Mouse (Mus musculus): ENCODE measurements at regions not wholly inside any gene's neighbourhood (a gene's known extent, or its start where the extent isn't known, plus 50 kb on each side); places are given as distances from the start of the nearest gene placed in this dataset.

DNA sequence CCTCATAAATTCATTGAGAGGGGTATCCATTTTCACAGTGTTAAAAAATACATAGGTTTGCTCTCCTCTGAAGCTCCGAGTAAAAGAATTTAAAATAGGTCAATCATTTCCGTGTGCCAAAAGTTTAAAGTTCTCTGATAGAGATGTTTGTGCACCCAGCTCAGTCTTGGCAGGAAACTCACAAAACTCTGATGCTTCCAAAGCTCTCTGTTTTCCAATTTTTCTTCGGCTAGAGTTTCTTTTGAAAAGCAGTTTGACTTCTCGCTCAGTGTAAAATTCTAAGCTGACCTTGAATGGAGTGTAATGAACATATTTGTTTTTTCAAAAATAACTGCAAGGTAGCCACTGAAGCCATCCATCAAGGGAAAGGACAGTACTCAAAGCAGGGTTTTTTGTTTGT is 215.9 kb upstream of the Pgrmc2 start:
- WGBS (ENCODE audit: insufficient replicate concordance): 62% methylated on average over 4 of the region's 4 CpGs
- ATAC-seq (ENCODE audit: insufficient read depth): no peak

DNA sequence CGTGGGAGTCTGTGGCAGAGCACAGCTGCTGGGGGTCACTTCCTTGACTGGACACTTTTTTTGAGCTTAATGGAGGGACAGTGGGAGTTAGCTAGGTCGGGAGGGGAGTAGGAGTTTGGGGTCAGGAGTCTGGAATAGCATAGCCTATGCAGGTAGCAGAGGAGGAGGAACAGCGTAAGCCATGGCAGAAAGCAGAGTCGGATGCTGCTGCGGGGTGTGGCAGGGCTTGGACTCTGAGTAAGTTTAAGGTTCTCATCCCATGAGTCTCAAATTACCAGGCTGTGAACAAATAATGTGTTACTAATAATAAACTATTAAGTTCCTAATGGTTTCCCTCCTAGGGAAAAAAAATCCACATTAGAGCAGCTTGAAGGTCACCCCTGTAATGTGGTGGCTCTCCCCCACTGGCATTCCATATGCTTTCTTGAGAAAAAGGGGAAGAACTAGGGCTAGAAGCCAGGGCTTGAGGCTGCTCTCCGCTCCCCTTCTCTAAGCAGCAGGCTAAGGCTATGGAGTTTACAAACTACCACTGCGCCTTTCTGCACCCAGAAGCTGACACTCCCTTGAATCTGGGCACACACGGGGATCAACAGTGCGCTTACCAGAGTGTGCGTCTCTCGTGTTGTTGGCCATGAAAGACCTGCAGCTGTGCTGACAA is 213.4 kb upstream of the Pgrmc2 start:
- H3K9me3 ChIP-seq (ENCODE audit: control insufficient read depth, low read length): no peaks in the 10 kb centered on the region
- H3K36me3 ChIP-seq (replicated peaks; ENCODE audit: control insufficient read depth, insufficient read depth, low read depth): no peaks in the 10 kb centered on the region
- TF ChIP-seq EP300 (IDR thresholded peaks at IDR 0.05; ENCODE audit: low read depth): no peak
- no peak for TF ChIP-seq CTCF (IDR thresholded peaks at IDR 0.05; ENCODE audit: low read depth)
- ATAC-seq (ENCODE audit: insufficient read depth) (no peak), DNase-seq (ENCODE audit: low read depth in 3 of 3, low spot score in 3 of 3) (no peak)
- 0 out of 4 replicates have a peak, but pooled peaks cover 0 to 2% of the 10 kb centered on the region in 2 experiments for H3K4me1 ChIP-seq (replicated peaks; ENCODE audit: control insufficient read depth in 2 of 2, insufficient read depth in 2 of 2, low read length in 1 of 2)
- H3K27me3 ChIP-seq (ENCODE audit: control insufficient read depth, insufficient read depth, low read length): no peaks in the 10 kb centered on the region
- no peak overlapping the region for H3K4me2 ChIP-seq (ENCODE audit: low read depth)
- no peak overlapping the region for H3K9ac ChIP-seq (replicated peaks)
- no peak overlapping the region for H3K4me3 ChIP-seq (ENCODE audit: insufficient read depth in 1 of 2, low read depth in 2 of 2, low read length in 2 of 2)
- H3K27ac ChIP-seq: no peak overlapping the region
- 71% methylated on average over 11 of the region's 11 CpGs for WGBS (ENCODE audit: insufficient replicate concordance)

More for the DNA sequence above, 215.9 kb upstream of the Pgrmc2 start:
- no peak overlapping the region for H3K9ac ChIP-seq (replicated peaks)
- H3K4me1 ChIP-seq (replicated peaks; ENCODE audit: control insufficient read depth in 2 of 2, insufficient read depth in 2 of 2, low read length in 1 of 2): 0 out of 4 replicates have a peak, but pooled peaks cover 0 to 2% of the 10 kb centered on the region in 2 experiments
- H3K36me3 ChIP-seq (replicated peaks; ENCODE audit: control insufficient read depth, insufficient read depth, low read depth): no peaks in the 10 kb centered on the region
- H3K9me3 ChIP-seq (ENCODE audit: control insufficient read depth, low read length): no peaks in the 10 kb centered on the region
- DNase-seq (ENCODE audit: low read depth in 3 of 3, low spot score in 3 of 3): no peak
- no peak overlapping the region for H3K27ac ChIP-seq
- H3K4me2 ChIP-seq (ENCODE audit: low read depth): no peak overlapping the region
- no peak overlapping the region for H3K4me3 ChIP-seq (ENCODE audit: insufficient read depth in 1 of 2, low read depth in 2 of 2, low read length in 2 of 2)
- no peak for TF ChIP-seq CTCF (IDR thresholded peaks at IDR 0.05; ENCODE audit: low read depth)
- TF ChIP-seq EP300 (IDR thresholded peaks at IDR 0.05; ENCODE audit: low read depth): no peak
- H3K27me3 ChIP-seq (ENCODE audit: control insufficient read depth, insufficient read depth, low read length): no peaks in the 10 kb centered on the region

DNA sequence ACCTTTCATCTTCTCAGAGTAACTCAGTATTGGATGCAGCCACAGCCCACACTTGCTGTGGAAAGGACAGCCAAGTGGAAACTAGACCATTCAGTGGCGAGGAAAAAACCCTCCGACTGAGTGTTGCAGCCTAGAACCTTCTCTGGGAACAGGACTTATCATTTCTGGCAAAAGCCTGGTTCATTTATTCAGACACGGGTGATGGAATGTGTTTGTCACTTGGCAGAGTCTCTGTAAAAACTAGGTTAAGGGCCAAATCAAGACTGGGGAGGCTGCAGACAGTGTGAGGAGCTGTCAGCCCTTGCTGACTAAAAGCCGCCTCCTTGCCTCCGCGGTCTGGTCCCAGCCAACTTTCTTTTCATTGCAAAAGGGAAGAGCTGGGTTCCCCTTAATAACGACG is 212.3 kb upstream of the Pgrmc2 start:
- WGBS (ENCODE audit: insufficient replicate concordance): 70% methylated on average over 8 of the region's 8 CpGs
- no peak overlapping the region for H3K4me2 ChIP-seq (ENCODE audit: low read depth)
- no peak for DNase-seq (ENCODE audit: low read depth in 3 of 3, low spot score in 3 of 3)
- no peaks in the 10 kb centered on the region for H3K36me3 ChIP-seq (replicated peaks; ENCODE audit: control insufficient read depth, insufficient read depth, low read depth)
- TF ChIP-seq CTCF (IDR thresholded peaks at IDR 0.05; ENCODE audit: low read depth): no peak
- TF ChIP-seq EP300 (IDR thresholded peaks at IDR 0.05; ENCODE audit: low read depth): no peak
- 0 out of 4 replicates have a peak, but pooled peaks cover 0 to 2% of the 10 kb centered on the region in 2 experiments for H3K4me1 ChIP-seq (replicated peaks; ENCODE audit: control insufficient read depth in 2 of 2, insufficient read depth in 2 of 2, low read length in 1 of 2)
- H3K9ac ChIP-seq (replicated peaks): no peak overlapping the region
- no peak for ATAC-seq (ENCODE audit: insufficient read depth)
- no peak overlapping the region for H3K4me3 ChIP-seq (ENCODE audit: insufficient read depth in 1 of 2, low read depth in 2 of 2, low read length in 2 of 2)
- H3K9me3 ChIP-seq (ENCODE audit: control insufficient read depth, low read length): no peaks in the 10 kb centered on the region
- H3K27me3 ChIP-seq (ENCODE audit: control insufficient read depth, insufficient read depth, low read length): no peaks in the 10 kb centered on the region
- no peak overlapping the region for H3K27ac ChIP-seq

DNA sequence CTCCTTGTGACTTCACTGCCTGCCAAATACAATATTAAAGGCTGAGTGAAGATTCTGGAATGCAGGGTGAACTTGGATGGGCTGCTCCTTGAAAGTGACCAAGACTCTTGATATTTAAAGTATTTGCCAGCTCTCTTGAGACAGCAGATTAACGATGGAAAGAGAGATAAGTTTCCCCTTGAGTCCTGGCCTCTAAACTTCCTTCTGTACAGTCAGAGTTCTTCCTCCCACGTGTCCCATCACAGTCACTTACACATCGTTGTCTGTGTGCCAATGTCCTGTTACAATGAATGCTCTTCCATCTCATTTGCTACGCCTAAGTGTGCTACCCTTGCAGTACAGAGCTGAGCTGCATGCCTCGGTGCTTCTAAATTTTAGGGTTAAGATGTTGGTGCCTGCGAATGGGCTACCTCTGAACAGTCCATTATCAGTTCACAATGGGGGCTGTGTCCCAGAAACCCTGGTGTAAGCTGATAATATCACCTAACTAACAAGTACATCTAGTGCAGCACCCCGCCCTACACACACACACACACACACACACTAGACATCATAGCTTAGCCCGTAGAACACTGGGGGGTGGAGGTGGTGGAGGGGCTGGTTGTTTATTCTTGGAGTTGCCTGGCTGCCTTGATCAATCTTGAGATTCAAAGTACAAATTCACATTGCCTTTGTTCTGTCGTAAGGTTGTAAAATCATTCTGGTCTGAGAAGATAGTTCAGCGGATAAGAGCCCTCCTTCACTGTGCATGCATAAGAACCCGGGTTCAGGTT is 207.9 kb upstream of the Pgrmc2 start:
- Histone ChIP-seq H3K9ac (replicated peaks) (no peak overlapping the region), H3K36me3 (replicated peaks; ENCODE audit: control insufficient read depth, insufficient read depth, low read depth) (no peaks in the 10 kb centered on the region), H3K4me3 (ENCODE audit: insufficient read depth in 1 of 2, low read depth in 2 of 2, low read length in 2 of 2) (no peak overlapping the region), H3K4me2 (ENCODE audit: low read depth) (no peak overlapping the region), H3K4me1 (replicated peaks; ENCODE audit: control insufficient read depth in 2 of 2, insufficient read depth in 2 of 2, low read length in 1 of 2) (peaks cover 0 to under 1% of the 10 kb centered on the region in 2 experiments; a peak in 1 of 4 replicates), H3K9me3 (ENCODE audit: control insufficient read depth, low read length) (no peaks in the 10 kb centered on the region), H3K27ac (no peak overlapping the region), H3K27me3 (ENCODE audit: control insufficient read depth, insufficient read depth, low read length) (no peaks in the 10 kb centered on the region)
- 57% methylated on average over 11 of the region's 11 CpGs for WGBS (ENCODE audit: insufficient replicate concordance)
- TF ChIP-seq EP300 (IDR thresholded peaks at IDR 0.05; ENCODE audit: low read depth) (no peak), CTCF (IDR thresholded peaks at IDR 0.05; ENCODE audit: low read depth) (no peak)
- DNase-seq (ENCODE audit: low read depth in 3 of 3, low spot score in 3 of 3) (no peak), ATAC-seq (ENCODE audit: insufficient read depth) (no peak)

DNA sequence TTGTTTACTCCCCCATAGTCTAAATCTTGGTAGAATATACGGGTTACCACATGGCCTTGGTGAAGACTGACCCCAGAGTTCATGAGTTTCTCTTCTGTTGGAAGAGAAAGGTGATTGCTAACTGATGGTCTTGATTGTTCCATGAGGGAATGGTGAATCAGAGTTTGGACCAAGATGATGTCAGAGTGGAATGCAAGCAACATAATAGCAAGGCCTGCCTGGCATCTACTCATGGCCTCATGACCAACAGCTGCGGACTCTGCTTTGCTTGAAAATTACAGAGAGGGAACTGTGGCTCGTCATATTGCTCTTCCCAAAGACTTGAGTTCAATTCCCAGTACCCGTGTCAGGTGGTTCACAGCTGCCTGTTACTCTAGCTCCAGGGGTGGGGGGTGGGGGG is 205.9 kb upstream of the Pgrmc2 start:
- H3K27ac ChIP-seq: no peak overlapping the region
- WGBS (ENCODE audit: insufficient replicate concordance): 53% methylated on average over 4 of the region's 4 CpGs
- H3K4me2 ChIP-seq (ENCODE audit: low read depth): no peak overlapping the region
- TF ChIP-seq CTCF (IDR thresholded peaks at IDR 0.05; ENCODE audit: low read depth) (no peak), EP300 (IDR thresholded peaks at IDR 0.05; ENCODE audit: low read depth) (no peak)
- no peaks in the 10 kb centered on the region for H3K36me3 ChIP-seq (replicated peaks; ENCODE audit: control insufficient read depth, insufficient read depth, low read depth)
- H3K4me1 ChIP-seq (replicated peaks; ENCODE audit: control insufficient read depth in 2 of 2, insufficient read depth in 2 of 2, low read length in 1 of 2): peaks cover 0 to 8% of the 10 kb centered on the region in 2 experiments; a peak in 2 of 4 replicates
- ATAC-seq (ENCODE audit: insufficient read depth) (no peak), DNase-seq (ENCODE audit: low read depth in 3 of 3, low spot score in 3 of 3) (no peak)
- H3K9me3 ChIP-seq (ENCODE audit: control insufficient read depth, low read length): no peaks in the 10 kb centered on the region
- no peak overlapping the region for H3K9ac ChIP-seq (replicated peaks)
- H3K4me3 ChIP-seq (ENCODE audit: insufficient read depth in 1 of 2, low read depth in 2 of 2, low read length in 2 of 2): no peak overlapping the region
- H3K27me3 ChIP-seq (ENCODE audit: control insufficient read depth, insufficient read depth, low read length): no peaks in the 10 kb centered on the region
